23 mouse cellular contexts compared by ENCODE assay signal in the genomic region with DNA sequence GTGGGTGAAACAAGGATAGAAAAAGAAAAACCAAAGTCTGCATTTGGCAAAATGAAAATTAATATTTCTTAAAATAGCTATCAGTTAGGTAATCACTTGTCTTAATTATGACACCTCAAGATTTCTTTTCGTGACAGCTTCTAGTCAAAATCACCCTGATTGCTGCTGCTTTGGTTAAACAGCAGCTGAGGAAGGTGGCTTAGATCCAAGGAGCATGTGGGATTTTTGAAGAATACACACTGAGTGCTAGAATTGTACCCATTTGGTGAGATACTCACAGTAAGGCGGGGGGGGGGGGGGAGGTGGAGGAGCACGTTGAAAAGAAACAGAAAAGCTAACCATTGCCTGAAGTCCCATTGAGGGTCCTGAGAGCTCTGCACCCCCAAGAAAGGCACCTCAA.
DNase-seq lines count a peak whose midpoint lies in the region; ATAC-seq lines count a peak whose summit lies in the region.
"Had no signal": no experiment of that assay in that cellular context is flagged by ENCODE, and none has a peak within 500 bp of the region (broad histone marks: within the 10 kb centered on the region; RNA-seq: fewer than 3 reads in every experiment).

No protein-coding gene starts in this region.

- 0 out of 2 replicates have a peak, but pooled peaks have one; percentile 30 for ATAC-seq in forebrain, embryonic 16.5 days
- ATAC-seq in forebrain, embryonic 15.5 days (replicated peaks): no peak
- no peak for ATAC-seq in midbrain, embryonic 15.5 days (replicated peaks)
- ATAC-seq: activated CD4-positive, CD25-positive, alpha-beta regulatory T cell, adult 4 months; hindbrain, embryonic 16.5 days; inflammation-experienced regulatory T-cells, adult 6 months; intestine, postnatal 0 days; Patski had no signal

- intact Hi-C loops in heart, postnatal 10 days (cut with DNase I): no loop called here

- H3K27me3 ChIP-seq in forebrain, embryonic 16.5 days (replicated peaks; ENCODE audit: control insufficient read depth, insufficient read depth, low read length): no peaks in the 10 kb centered on the region
- no peaks in the 10 kb centered on the region for H3K27me3 ChIP-seq in forebrain, embryonic 15.5 days
- H3K27me3 ChIP-seq in midbrain, embryonic 15.5 days (replicated peaks): no peaks in the 10 kb centered on the region
- H3K27me3 ChIP-seq: CH12.LX; embryonic facial prominence, embryonic 12.5 days; heart, embryonic 13.5 days; hindbrain, embryonic 12.5 days; Patski had no signal

- 54% methylated on average over 3 of the region's 3 CpGs for WGBS in forebrain, embryonic 16.5 days
- 27% methylated on average over 3 of the region's 3 CpGs for WGBS in forebrain, embryonic 15.5 days
- 73% methylated on average over 3 of the region's 3 CpGs for WGBS in midbrain, embryonic 15.5 days

- H3K4me3 ChIP-seq in forebrain, embryonic 16.5 days (replicated peaks; ENCODE audit: low read length): no peak overlapping the region
- H3K4me3 ChIP-seq in forebrain, embryonic 15.5 days: no peak overlapping the region
- H3K4me3 ChIP-seq in midbrain, embryonic 15.5 days: no peak overlapping the region
- H3K4me3 ChIP-seq: embryonic facial prominence, embryonic 12.5 days; gastrocnemius, adult 2 months; heart, embryonic 13.5 days; hindbrain, embryonic 12.5 days had no signal

- no peaks in the 10 kb centered on the region for H3K9me3 ChIP-seq in forebrain, embryonic 16.5 days (ENCODE audit: control insufficient read depth, low read length)
- no peaks in the 10 kb centered on the region for H3K9me3 ChIP-seq in forebrain, embryonic 15.5 days
- no peaks in the 10 kb centered on the region for H3K9me3 ChIP-seq in midbrain, embryonic 15.5 days
- H3K9me3 ChIP-seq: embryonic facial prominence, embryonic 12.5 days; heart, embryonic 13.5 days; hindbrain, embryonic 12.5 days had no signal

- no peak overlapping the region for H3K4me2 ChIP-seq in forebrain, embryonic 16.5 days (ENCODE audit: low read length)
- H3K4me2 ChIP-seq in forebrain, embryonic 15.5 days (replicated peaks): no peak overlapping the region
- no peak overlapping the region for H3K4me2 ChIP-seq in midbrain, embryonic 15.5 days
- H3K4me2 ChIP-seq: embryonic facial prominence, embryonic 12.5 days; heart, embryonic 13.5 days; hindbrain, embryonic 12.5 days had no signal

- DNase-seq in heart, adult 11 months: peak; percentile 23
- DNase-seq in heart, postnatal 10 days: no peak
- peak; percentile 33 for DNase-seq in right cerebral cortex, adult 18-20 months
- no peak for DNase-seq in right cerebral cortex, postnatal 4 days
- DNase-seq: adrenal gland, postnatal 14 days; cerebellum, adult 11 months; cerebellum, adult 8-10 months; cerebellum, postnatal 25 days; gastrocnemius, adult 2 months; gastrocnemius, postnatal 25 days; heart, postnatal 4 days had no signal

- H3K9ac ChIP-seq in forebrain, embryonic 16.5 days (replicated peaks; ENCODE audit: low read depth, low read length): no peak overlapping the region
- no peak overlapping the region for H3K9ac ChIP-seq in forebrain, embryonic 15.5 days (replicated peaks)
- no peak overlapping the region for H3K9ac ChIP-seq in midbrain, embryonic 15.5 days
- H3K9ac ChIP-seq: embryonic facial prominence, embryonic 12.5 days; heart, embryonic 13.5 days; hindbrain, embryonic 12.5 days had no signal

- H3K4me1 ChIP-seq in forebrain, embryonic 16.5 days (replicated peaks; ENCODE audit: control insufficient read depth, insufficient read depth, low read length): peaks cover 45% of the 10 kb centered on the region
- H3K4me1 ChIP-seq in forebrain, embryonic 15.5 days: peaks cover 48% of the 10 kb centered on the region
- H3K4me1 ChIP-seq in midbrain, embryonic 15.5 days: peaks cover 32% of the 10 kb centered on the region

- no peak overlapping the region for H3K27ac ChIP-seq in forebrain, embryonic 16.5 days (ENCODE audit: low read length)
- H3K27ac ChIP-seq in forebrain, embryonic 15.5 days (replicated peaks): no peak overlapping the region; the same call in 1 of the 2 replicates
- no peak overlapping the region for H3K27ac ChIP-seq in midbrain, embryonic 15.5 days
- H3K27ac ChIP-seq: embryonic facial prominence, embryonic 12.5 days; heart, embryonic 13.5 days; hindbrain, embryonic 12.5 days had no signal

- no peaks in the 10 kb centered on the region for H3K36me3 ChIP-seq in forebrain, embryonic 16.5 days (ENCODE audit: control insufficient read depth, insufficient read depth)
- no peaks in the 10 kb centered on the region for H3K36me3 ChIP-seq in forebrain, embryonic 15.5 days
- H3K36me3 ChIP-seq in midbrain, embryonic 15.5 days (replicated peaks): no peaks in the 10 kb centered on the region
- H3K36me3 ChIP-seq: embryonic facial prominence, embryonic 12.5 days; heart, embryonic 13.5 days; hindbrain, embryonic 12.5 days had no signal

Comparison
In these comparisons a context has a peak if more than half of its experiments do, and no peak if none do; other contexts are left out.
1. DNase-seq: peak in heart, adult 11 months (single experiment) and right cerebral cortex, adult 18-20 months (single experiment); none in heart, postnatal 10 days (0 of 2) and right cerebral cortex, postnatal 4 days (single experiment).